Mouse (Mus musculus): ENCODE measurements around the gene Cmip.

DNA sequence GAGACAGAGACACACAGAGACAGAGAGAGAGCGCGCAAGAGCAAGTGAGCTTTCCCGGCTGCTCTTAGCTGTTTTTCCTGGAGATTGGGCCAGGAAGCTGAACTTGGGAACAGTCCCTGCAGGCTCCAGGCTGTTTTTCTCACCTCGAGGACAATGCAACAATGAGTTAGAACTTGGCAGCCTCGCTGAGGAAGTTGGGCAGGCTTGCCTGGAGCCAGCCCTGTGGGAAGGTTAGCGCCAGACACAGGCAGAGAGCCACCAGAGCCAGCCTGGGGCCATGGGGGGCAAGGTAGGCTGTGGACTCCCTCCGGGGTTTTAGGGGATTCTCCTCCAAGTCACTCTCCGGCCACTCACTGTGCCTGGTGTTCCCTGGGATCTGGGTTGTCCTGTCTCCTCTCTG lies 123.9 kb downstream of the Cmip start:
- TF ChIP-seq CTCF (conservative IDR thresholded peaks at IDR 0.05; ENCODE audit: insufficient read depth, insufficient read length, low read depth, low read length) (no peak), POLR2A (IDR thresholded peaks at IDR 0.05; ENCODE audit: low read depth, low read length) (no peak)
